Mouse (Mus musculus): Measurements from ENCODE around the gene Cmtm6. TPM values are rescaled to one million over a fixed set of nuclear protein-coding genes. Genes with fewer than 3 reads are reported as not detected.

Cmtm6 gene
- total RNA-seq, 2 experiments from 2014 or later = 22.3 to 22.4 TPM

GRCm38 (mm10) chr9:114794491-114794890 lies 63.6 kb downstream of the Cmtm6 start:
- intact Hi-C loops (cut with DNase I) = no loop called here

GRCm38 (mm10) chr9:114796473-114797050 lies 65.6 kb downstream of the Cmtm6 start:
- intact Hi-C loops (cut with DNase I) = loop anchor here (1.0 to 5.0 kb wide), 5 partner anchors 19 to 160 kb away; no protein-coding TSS in a partner anchor

More at GRCm38 (mm10) chr9:114794491-114794890, 63.6 kb downstream of the Cmtm6 start:
- DNase-seq = no peak

DNA sequence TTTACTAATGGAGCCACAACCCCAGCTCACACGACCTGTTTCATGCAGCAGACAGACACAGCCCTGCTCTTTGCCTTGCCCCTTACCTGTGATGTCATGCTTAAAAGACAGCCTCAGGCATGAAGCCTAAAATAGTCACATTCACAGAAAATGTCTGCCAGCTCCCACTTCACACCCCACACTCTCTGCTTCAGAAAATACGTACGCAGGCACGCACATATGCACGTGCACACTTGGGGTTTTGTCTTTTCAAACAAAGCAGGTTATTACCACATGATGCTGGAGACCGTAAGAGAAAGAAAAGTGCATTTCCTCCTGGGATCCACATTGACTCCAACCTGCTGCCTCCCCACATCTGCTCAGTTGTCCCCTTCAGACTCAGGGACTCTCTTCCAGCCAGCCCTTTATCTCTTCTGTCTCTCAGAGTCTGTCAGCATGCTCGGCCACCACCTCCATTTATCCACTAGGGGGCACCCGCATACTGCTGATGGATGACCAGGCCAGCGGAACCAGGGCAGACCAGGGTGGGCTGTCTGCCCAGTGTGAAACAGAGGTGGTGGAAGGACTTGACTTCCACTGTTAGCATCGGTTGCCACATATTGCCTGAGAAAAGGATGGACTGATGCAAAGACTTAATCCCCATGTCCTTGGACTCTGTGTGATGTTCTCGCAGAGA lies 66.6 kb downstream of the Cmtm6 start:
- intact Hi-C loops (cut with DNase I) = loop anchor here (1.0 to 5.0 kb wide), 6 partner anchors 18 to 907 kb away; no protein-coding TSS in a partner anchor

More at GRCm38 (mm10) chr9:114796473-114797050, 65.6 kb downstream of the Cmtm6 start:
- DNase-seq = no peak

DNA sequence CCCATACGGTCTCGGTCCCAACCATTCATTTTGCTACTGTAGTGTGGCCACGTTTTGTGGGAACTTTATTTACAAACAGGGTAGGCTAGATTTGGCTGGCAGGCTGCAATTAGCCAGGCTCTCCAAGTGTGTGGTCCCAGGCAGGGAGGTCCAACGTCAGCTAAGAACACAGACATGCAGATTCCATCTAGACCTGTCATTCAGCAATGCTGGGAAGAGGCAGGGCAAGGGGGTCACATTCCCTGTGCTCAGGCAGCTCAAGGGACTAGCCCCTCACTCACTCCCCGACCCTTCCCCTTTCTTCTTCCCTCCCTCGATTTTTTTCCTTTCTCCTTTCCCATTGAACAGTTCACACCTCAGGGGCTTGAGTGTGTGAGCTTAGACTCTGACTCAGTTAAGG lies 67.9 kb downstream of the Cmtm6 start:
- intact Hi-C loops (cut with DNase I) = loop anchor here (2.0 to 5.0 kb wide), 2 partner anchors 113 to 906 kb away; no protein-coding TSS in a partner anchor
- DNase-seq = no peak

More for the DNA sequence above, 66.6 kb downstream of the Cmtm6 start:
- peak; percentile 83 to 88 for DNase-seq

Other genes starting within 250 kb of the Cmtm6 start
- not detected for gene Ccr4, start 226.2 kb upstream of the Cmtm6 start, total RNA-seq (2021)
- gene C130032M10Rik, start 215.4 kb upstream of the Cmtm6 start, total RNA-seq (2021) = not detected
- not detected for gene Trim71, start 166.7 kb upstream of the Cmtm6 start, total RNA-seq (2021)
- 10 to 100 TPM; 21.2 to 23.0 TPM for gene Cnot10, start 90.9 kb upstream of the Cmtm6 start, total RNA-seq (2021)
- gene Dync1li1, start 42.3 kb upstream of the Cmtm6 start, total RNA-seq (2021) = 10 to 100 TPM; 69.9 to 88.1 TPM
- 10 to 100 TPM; 12.0 to 15.0 TPM for gene Cmtm7, start 50.7 kb downstream of the Cmtm6 start, total RNA-seq (2021)
- gene Cmtm8, start 113.0 kb downstream of the Cmtm6 start, total RNA-seq (2021) = 10 to 100 TPM; 10.7 to 11.0 TPM
- 10 to 100 TPM; 42.2 to 44.4 TPM for gene Gpd1l, start 202.9 kb downstream of the Cmtm6 start, total RNA-seq (2021)
- 1 to 10 TPM; 2.2 to 2.7 TPM for gene Osbpl10, start 247.5 kb downstream of the Cmtm6 start, total RNA-seq (2021)